Mouse (Mus musculus): ENCODE data around the gene Megf9.

GRCm38 (mm10) chr4:70391760-70392372 is 142.9 kb downstream of the Megf9 start:
- TF ChIP-seq CTCF (IDR thresholded peaks at IDR 0.05; ENCODE audit: control insufficient read depth, insufficient read depth, low read length), result no peak
- TF ChIP-seq POLR2A (IDR thresholded peaks at IDR 0.05; ENCODE audit: borderline replicate concordance, control insufficient read depth, low read depth, low read length), result no peak
